Mouse (Mus musculus) olfactory bulb, adult 2 months (tissue): ENCODE measurements around the gene Szrd1. TPM values are rescaled to one million over a fixed set of nuclear protein-coding genes. Genes with fewer than 3 reads are reported as not detected.
"Not testable (repeated sequence)": the region's sequence is repeated elsewhere in the genome, so short reads cannot be mapped to it uniquely, and the experiment has no call there.

Experiments
- H3K27ac ChIP-seq: fragments of 200-500 bp; 2 replicates; pipeline ENCODE4 v1.5.1; 2012; ENCODE audit warnings: low read depth, low read length; ENCODE audit not compliant: insufficient read depth
- H3K4me1 ChIP-seq: fragments of 200-500 bp; 2 replicates; pipeline ENCODE4 v1.6.1; 2012; ENCODE audit warnings: low read length; ENCODE audit not compliant: control insufficient read depth, insufficient read depth
- H3K4me3 ChIP-seq: fragments of 200-500 bp; 2 replicates; pipeline ENCODE4 v1.5.1; 2012; ENCODE audit warnings: mild to moderate bottlenecking, low read depth, low read length, moderate library complexity; ENCODE audit not compliant: insufficient read depth
- CTCF ChIP-seq: fragments of 200-500 bp; IDR thresholded peaks from 2 replicates; pipeline ENCODE4 v1.5.1; 2012; ENCODE audit warnings: low read depth, mild to moderate bottlenecking, low read length, moderate library complexity; ENCODE audit not compliant: insufficient read depth
- POLR2A ChIP-seq: fragments of 200-500 bp; IDR thresholded peaks from 2 replicates; pipeline ENCODE4 v1.6.1; 2012; ENCODE audit warnings: mild to moderate bottlenecking, low read depth, low read length, moderate library complexity; ENCODE audit not compliant: insufficient read depth
- WGBS: fragments of 180-500 bp; shearing (Covaris S2); methylation state at CpG from one replicate; pipeline ENCODE4 v1.1.7; 2018; 5-methylcytosine and 5-hydroxymethylcytosine counted together
- polyA plus RNA-seq: library from polyadenylated mRNA; stranded (reverse); fragments of >200 nt; gene quantifications from 2 replicates; pipeline ENCODE4 v1.2.4, GENCODE M21; 2012; ENCODE audit warnings: low replicate concordance; ENCODE audit not compliant: missing spikeins, insufficient read depth, insufficient read length

Gene Szrd1
- polyA plus RNA-seq, 1 experiment: not detected

DNA sequence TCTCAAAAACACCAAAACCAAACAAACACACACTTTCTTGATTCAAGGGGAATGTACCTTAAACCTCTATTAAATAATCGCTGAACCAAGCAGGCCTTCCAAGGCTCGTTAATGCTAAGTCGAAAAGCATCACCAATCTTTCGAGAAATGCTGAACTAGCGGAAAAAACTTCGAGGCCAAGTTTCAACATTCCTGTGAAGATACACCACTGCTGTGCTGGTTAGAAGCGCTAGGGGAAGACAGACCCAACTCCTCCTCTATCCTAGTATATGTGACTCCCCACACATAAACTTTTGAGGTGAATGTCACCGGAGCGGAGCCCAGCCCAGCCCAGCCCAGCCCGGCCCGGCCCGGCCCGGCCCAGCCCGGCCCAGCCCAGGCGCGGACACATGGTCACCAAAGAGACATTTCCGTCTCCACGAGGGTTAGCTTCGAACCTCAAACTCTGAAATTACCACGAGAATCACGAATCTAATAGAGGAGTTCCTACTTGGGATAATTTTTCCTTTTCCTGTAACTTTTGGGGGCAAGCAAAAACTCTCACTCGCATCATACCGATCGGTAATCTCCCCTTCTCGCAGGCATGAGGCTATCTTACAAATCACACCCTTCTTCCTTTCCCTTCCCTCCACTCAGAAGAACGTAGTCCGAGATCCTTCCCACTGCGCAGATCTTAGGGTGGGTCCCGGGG is 1.0 kb downstream of the Szrd1 start:
- H3K4me1 ChIP-seq: peaks cover 26% of the 10 kb centered on the region
- no peak overlapping the region for H3K27ac ChIP-seq
- H3K4me3 ChIP-seq: peak overlapping the region; percentile 69
- 2% methylated on average over 29 of the region's 29 CpGs for WGBS
- no peak for TF ChIP-seq POLR2A
- no peak for TF ChIP-seq CTCF

- H3K4me3 ChIP-seq, H3K27ac ChIP-seq: not testable (repeated sequence)
- H3K4me1 ChIP-seq: peaks cover 27% of the 10 kb centered on the region
- 53% methylated on average over 3 of the region's 3 CpGs for WGBS
Measured at GRCm38 (mm10) chr4:141137740-141138139, 1.8 kb downstream of the Szrd1 start.

GRCm38 (mm10) chr4:141136126-141136525 is 3.4 kb downstream of the Szrd1 start:
- WGBS: 74% methylated on average over 7 of the region's 7 CpGs
- H3K27ac ChIP-seq: no peak overlapping the region
- no peak for TF ChIP-seq CTCF
- H3K4me1 ChIP-seq: peaks cover 41% of the 10 kb centered on the region
- H3K4me3 ChIP-seq: no peak overlapping the region

DNA sequence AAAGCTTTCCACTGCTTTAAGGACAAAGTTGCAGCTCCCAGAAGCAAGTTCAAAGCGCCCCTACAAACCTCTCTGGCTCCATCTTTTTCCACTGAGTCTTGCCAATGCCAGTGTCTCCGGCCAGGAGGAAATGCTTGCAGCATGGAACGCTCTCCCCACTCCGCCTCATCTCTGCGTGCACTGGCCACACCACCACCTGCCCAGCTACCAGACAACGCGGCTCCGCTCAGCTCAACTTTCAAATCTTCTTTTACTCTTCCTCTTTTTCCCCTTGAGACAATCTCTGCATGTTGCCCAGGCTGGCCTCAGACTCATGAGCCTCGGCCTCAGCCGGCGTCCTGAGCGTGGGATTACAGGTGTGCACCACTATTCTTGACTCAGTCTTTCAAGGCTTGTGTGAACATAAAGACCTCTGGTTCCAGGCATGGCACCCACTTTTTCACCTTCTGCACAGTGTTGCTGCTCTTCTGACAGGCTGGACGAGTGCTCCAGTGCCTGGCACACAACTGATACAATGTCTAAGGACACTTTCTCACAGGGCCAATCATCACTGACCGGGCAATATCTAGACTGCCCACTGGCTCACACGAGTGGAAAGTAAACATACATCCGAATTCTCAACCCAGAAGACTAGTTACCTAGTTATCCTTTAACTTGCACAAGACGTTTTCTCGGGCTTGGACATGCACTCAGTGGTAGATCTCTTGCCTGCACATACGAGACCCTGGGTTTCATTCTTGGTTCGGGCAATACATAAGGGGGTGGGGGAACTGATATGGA is 4.6 kb downstream of the Szrd1 start:
- peaks cover 50% of the 10 kb centered on the region for H3K4me1 ChIP-seq

DNA sequence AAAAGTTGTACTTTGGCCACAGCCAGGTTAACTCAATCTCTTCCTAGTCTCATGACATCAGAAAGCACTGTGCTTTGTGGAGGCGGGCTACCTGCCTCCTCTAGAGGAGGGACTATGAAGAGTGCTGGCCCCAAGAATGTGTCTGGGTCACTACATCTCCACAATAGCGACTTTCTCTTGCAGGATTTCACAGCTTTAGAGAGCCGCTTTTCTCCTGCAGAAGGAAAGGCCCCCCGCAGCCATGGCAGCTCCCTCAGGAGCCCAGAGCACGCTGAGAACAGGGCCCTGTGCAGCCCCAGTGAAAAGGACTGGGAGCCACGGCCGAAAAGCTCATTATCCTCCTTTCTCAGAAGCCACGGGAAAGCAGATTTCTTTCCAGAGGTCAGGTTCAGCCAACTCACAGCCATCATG is 5.5 kb downstream of the Szrd1 start:
- no peak overlapping the region for H3K27ac ChIP-seq
- TF ChIP-seq CTCF: no peak
- TF ChIP-seq POLR2A: no peak
- H3K4me1 ChIP-seq: peaks cover 57% of the 10 kb centered on the region
- 46% methylated on average over 8 of the region's 8 CpGs for WGBS
- H3K4me3 ChIP-seq: no peak overlapping the region

More for the DNA sequence above, 4.6 kb downstream of the Szrd1 start:
- H3K4me3 ChIP-seq: no peak overlapping the region
- TF ChIP-seq CTCF: no peak
- no peak for TF ChIP-seq POLR2A
- WGBS: 59% methylated on average over 20 of the region's 20 CpGs
- H3K27ac ChIP-seq: no peak overlapping the region

DNA sequence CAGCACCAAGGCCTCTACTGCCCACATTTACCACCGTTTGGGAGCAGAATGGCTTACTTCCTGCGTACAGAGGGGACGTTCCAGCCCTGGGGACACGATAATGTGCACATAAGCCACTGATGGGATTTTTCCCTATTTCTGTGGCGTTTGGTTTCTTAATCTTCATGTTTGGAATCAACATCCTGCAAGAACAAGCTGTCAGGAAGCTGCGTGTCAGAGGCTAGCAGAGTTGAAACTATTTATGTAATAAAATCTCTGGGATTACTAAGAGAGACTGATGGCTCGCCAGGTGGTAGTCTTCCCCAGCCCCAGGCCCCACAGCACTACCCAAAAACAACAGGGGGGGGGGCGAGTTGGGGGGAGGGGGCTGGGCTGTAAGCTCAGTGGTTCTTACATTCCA is 6.3 kb downstream of the Szrd1 start:
- H3K27ac ChIP-seq: no peak overlapping the region
- TF ChIP-seq POLR2A: no peak
- WGBS: 66% methylated on average over 8 of the region's 8 CpGs
- no peak overlapping the region for H3K4me3 ChIP-seq
- H3K4me1 ChIP-seq: peaks cover 54% of the 10 kb centered on the region

DNA sequence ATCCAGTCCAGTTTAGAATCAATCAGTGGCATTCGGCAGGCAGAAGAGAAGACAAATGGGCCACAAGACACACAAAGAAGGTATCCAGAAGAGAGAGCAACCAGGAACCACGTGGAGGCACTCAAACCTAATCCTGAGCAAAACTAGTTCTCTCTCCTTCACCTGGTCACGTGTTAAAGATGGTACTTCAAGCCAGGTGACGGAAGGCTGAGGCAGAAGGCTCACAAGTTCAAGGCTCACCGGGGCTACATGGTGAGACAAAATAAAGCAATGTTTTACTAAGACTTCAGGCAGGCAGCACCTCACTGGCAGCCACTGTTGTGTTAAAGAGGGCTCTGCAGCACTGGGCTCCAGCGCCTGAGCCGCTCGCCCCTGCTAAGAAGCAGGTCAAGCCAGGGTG is 7.4 kb downstream of the Szrd1 start:
- 62% methylated on average over 8 of the region's 8 CpGs for WGBS
- no peak overlapping the region for H3K27ac ChIP-seq
- peaks cover 50% of the 10 kb centered on the region for H3K4me1 ChIP-seq
- TF ChIP-seq POLR2A (no peak), CTCF (no peak)
- no peak overlapping the region for H3K4me3 ChIP-seq

DNA sequence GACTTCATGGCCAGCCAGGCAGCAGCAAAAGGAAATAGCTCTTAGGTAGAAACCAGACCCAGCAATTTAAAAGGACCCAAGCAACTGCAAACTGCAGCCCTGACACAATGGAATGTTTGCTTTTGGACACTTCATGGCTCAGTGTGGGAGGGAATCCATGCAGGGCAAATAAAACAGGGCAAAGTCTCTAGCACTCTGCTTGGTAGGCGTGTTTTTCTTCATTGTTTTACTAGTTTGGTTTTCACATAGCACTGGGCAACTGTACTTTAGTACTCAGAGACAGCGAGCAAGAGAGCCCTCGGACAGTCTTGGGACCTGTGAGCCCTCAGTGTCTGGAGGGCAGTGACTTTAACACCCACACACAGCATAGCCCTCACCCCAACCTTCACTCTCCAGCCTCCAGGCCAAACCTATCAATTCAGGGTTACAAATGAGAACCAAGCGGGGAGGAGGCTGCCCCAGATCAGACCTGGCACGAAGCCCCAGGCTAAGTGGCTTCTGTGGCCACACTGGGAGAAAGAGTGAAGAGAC is 8.0 kb downstream of the Szrd1 start:
- WGBS: 33% methylated on average over 5 of the region's 5 CpGs
- TF ChIP-seq CTCF: no peak
- no peak for TF ChIP-seq POLR2A

DNA sequence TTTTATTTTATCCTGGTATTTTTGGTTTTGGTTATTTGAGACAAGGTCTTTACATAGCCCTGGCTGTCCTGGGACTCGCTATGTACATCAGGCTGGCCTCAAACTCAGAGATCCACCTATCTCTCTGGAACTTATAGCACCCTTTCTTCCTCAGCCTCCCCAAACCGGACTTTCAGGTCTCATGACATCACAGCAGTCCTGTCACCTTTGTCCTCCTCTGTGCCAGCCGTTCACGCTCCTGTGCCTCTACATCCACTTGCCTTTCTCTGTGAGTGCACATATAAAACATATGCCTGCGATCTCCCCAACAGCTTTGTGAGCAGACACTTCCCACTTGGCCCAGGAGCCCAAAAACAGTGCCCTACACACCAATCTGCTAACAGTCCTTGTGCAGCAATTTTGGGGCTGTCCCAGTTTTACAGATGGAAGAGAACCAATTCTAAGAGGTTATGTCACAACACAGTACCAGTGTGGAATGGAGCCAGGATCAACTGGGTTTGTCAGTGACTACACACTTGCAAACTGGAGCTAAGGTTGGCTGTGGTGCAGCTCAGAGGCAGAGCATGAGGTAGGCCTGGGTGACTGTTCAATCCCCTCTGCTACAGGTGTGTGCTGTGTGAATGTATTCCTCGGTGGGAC is 8.8 kb downstream of the Szrd1 start:
- no peak for TF ChIP-seq CTCF
- WGBS: 46% methylated on average over 6 of the region's 6 CpGs
- H3K4me1 ChIP-seq: peaks cover 45% of the 10 kb centered on the region
- H3K27ac ChIP-seq: no peak overlapping the region
- no peak overlapping the region for H3K4me3 ChIP-seq

More for the DNA sequence above, 8.0 kb downstream of the Szrd1 start:
- no peak overlapping the region for H3K4me3 ChIP-seq
- no peak overlapping the region for H3K27ac ChIP-seq
- peaks cover 48% of the 10 kb centered on the region for H3K4me1 ChIP-seq
